Mouse (Mus musculus): ENCODE results near the gene Prm3. TPM values are rescaled to one million over a fixed set of nuclear protein-coding genes. Genes with fewer than 3 reads are reported as not detected.

Prm3 gene
- polyA plus RNA-seq, 1 experiment, result not detected

- no peak for TF ChIP-seq CTCF (IDR thresholded peaks at IDR 0.05; ENCODE audit: low read depth, low read length)
- no peak for TF ChIP-seq EP300 (IDR thresholded peaks at IDR 0.05; ENCODE audit: insufficient read depth, low read depth, low read length)
- no peak for TF ChIP-seq POLR2A (IDR thresholded peaks at IDR 0.05; ENCODE audit: insufficient read depth, low read length)
- no peaks in the 10 kb centered on the region for H3K27me3 ChIP-seq (ENCODE audit: control insufficient read depth, insufficient read depth, low read length, poor library complexity, severe bottlenecking)
- no peaks in the 10 kb centered on the region for H3K36me3 ChIP-seq (ENCODE audit: control insufficient read depth, insufficient read depth, low read length, poor library complexity, severe bottlenecking)
- H3K9ac ChIP-seq (ENCODE audit: low read depth, poor library complexity, severe bottlenecking), result no peak overlapping the region
- no peak overlapping the region for H3K27ac ChIP-seq (ENCODE audit: insufficient read depth, low read length)
- no peak overlapping the region for H3K4me3 ChIP-seq (ENCODE audit: low read depth, low read length)
- no peaks in the 10 kb centered on the region for H3K9me3 ChIP-seq (replicated peaks; ENCODE audit: control insufficient read depth, insufficient read depth, low read length, poor library complexity, severe bottlenecking)
- no peaks in the 10 kb centered on the region for H3K4me1 ChIP-seq (ENCODE audit: control insufficient read depth, insufficient read depth, low read length)
Observed at GRCm38 (mm10) chr16:10763540-10764264, 27.0 kb downstream of the Prm3 start.

DNA sequence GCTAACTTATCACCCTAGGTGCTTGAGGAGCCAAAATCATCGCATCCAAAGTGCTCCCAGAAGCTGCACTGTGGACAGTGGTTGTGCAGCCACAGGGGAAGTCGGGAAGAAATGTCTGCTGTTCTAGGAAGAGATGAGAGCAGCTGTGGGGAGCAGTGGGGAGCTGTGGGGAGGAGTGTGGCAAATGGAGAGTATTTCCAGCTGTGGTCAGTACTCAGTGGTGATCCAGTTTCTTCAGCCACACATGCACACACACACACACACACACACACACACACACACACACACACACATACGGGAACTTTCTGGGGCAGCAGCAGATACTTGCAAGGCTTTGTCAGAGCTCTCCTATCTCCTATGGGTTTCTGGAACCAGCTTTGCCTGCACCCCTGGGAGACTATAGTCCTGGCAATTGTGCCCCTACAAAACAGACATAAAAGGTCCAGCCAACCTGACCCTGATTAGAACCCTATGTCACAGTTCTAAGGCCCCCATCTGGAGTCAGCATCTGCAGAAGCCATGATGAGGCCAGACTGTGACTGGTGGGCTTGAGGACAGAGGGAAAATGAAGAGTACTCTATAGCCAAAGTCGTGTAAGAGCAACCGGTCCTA is 28.0 kb downstream of the Prm3 start:
- no peak overlapping the region for H3K27ac ChIP-seq (ENCODE audit: insufficient read depth, low read length)
- no peaks in the 10 kb centered on the region for H3K4me1 ChIP-seq (ENCODE audit: control insufficient read depth, insufficient read depth, low read length)
- no peak overlapping the region for H3K4me3 ChIP-seq (ENCODE audit: low read depth, low read length)
- no peak for TF ChIP-seq CTCF (IDR thresholded peaks at IDR 0.05; ENCODE audit: low read depth, low read length)
- TF ChIP-seq POLR2A (IDR thresholded peaks at IDR 0.05; ENCODE audit: insufficient read depth, low read length), result no peak
- TF ChIP-seq EP300 (IDR thresholded peaks at IDR 0.05; ENCODE audit: insufficient read depth, low read depth, low read length), result no peak
- H3K9ac ChIP-seq (ENCODE audit: low read depth, poor library complexity, severe bottlenecking), result no peak overlapping the region
- no peaks in the 10 kb centered on the region for H3K9me3 ChIP-seq (replicated peaks; ENCODE audit: control insufficient read depth, insufficient read depth, low read length, poor library complexity, severe bottlenecking)
- H3K36me3 ChIP-seq (ENCODE audit: control insufficient read depth, insufficient read depth, low read length, poor library complexity, severe bottlenecking), result no peaks in the 10 kb centered on the region
- no peaks in the 10 kb centered on the region for H3K27me3 ChIP-seq (ENCODE audit: control insufficient read depth, insufficient read depth, low read length, poor library complexity, severe bottlenecking)

GRCm38 (mm10) chr16:10761182-10761581 is 29.5 kb downstream of the Prm3 start:
- no peak overlapping the region for H3K4me3 ChIP-seq (ENCODE audit: low read depth, low read length)
- TF ChIP-seq EP300 (IDR thresholded peaks at IDR 0.05; ENCODE audit: insufficient read depth, low read depth, low read length) (no peak), POLR2A (IDR thresholded peaks at IDR 0.05; ENCODE audit: insufficient read depth, low read length) (no peak), CTCF (IDR thresholded peaks at IDR 0.05; ENCODE audit: low read depth, low read length) (no peak)
- H3K4me1 ChIP-seq (ENCODE audit: control insufficient read depth, insufficient read depth, low read length), result no peaks in the 10 kb centered on the region
- no peaks in the 10 kb centered on the region for H3K27me3 ChIP-seq (ENCODE audit: control insufficient read depth, insufficient read depth, low read length, poor library complexity, severe bottlenecking)
- no peak overlapping the region for H3K9ac ChIP-seq (ENCODE audit: low read depth, poor library complexity, severe bottlenecking)
- H3K9me3 ChIP-seq (replicated peaks; ENCODE audit: control insufficient read depth, insufficient read depth, low read length, poor library complexity, severe bottlenecking), result no peaks in the 10 kb centered on the region
- no peaks in the 10 kb centered on the region for H3K36me3 ChIP-seq (ENCODE audit: control insufficient read depth, insufficient read depth, low read length, poor library complexity, severe bottlenecking)
- H3K27ac ChIP-seq (ENCODE audit: insufficient read depth, low read length), result no peak overlapping the region

DNA sequence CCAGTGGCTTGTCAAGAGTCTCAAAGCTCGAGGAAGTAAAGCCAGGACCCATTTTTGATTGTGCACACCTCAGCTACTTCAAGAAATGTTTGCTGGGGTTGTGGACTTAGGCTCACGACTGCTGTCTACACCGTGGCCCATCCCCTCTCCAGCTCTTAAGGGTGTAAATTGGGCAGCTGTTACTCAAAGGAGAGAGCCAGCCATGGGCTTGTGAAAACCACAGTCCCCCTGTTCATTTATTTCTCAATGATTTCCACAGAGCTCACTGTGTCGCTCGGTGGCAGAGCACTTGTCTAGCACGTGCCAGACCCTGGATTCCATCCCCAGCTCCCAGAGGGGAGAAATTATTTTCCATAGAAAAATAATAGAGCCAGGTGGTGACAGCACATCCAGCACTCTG is 34.5 kb downstream of the Prm3 start:
- H3K27ac ChIP-seq (ENCODE audit: insufficient read depth, low read length), result no peak overlapping the region
- H3K4me3 ChIP-seq (ENCODE audit: low read depth, low read length), result no peak overlapping the region
- no peaks in the 10 kb centered on the region for H3K27me3 ChIP-seq (ENCODE audit: control insufficient read depth, insufficient read depth, low read length, poor library complexity, severe bottlenecking)
- no peak overlapping the region for H3K9ac ChIP-seq (ENCODE audit: low read depth, poor library complexity, severe bottlenecking)
- no peaks in the 10 kb centered on the region for H3K36me3 ChIP-seq (ENCODE audit: control insufficient read depth, insufficient read depth, low read length, poor library complexity, severe bottlenecking)
- no peaks in the 10 kb centered on the region for H3K9me3 ChIP-seq (replicated peaks; ENCODE audit: control insufficient read depth, insufficient read depth, low read length, poor library complexity, severe bottlenecking)
- TF ChIP-seq POLR2A (IDR thresholded peaks at IDR 0.05; ENCODE audit: insufficient read depth, low read length) (no peak), CTCF (IDR thresholded peaks at IDR 0.05; ENCODE audit: low read depth, low read length) (no peak), EP300 (IDR thresholded peaks at IDR 0.05; ENCODE audit: insufficient read depth, low read depth, low read length) (no peak)
- no peaks in the 10 kb centered on the region for H3K4me1 ChIP-seq (ENCODE audit: control insufficient read depth, insufficient read depth, low read length)

- no peaks in the 10 kb centered on the region for H3K36me3 ChIP-seq (ENCODE audit: control insufficient read depth, insufficient read depth, low read length, poor library complexity, severe bottlenecking)
- no peaks in the 10 kb centered on the region for H3K27me3 ChIP-seq (ENCODE audit: control insufficient read depth, insufficient read depth, low read length, poor library complexity, severe bottlenecking)
- H3K4me1 ChIP-seq (ENCODE audit: control insufficient read depth, insufficient read depth, low read length), result no peaks in the 10 kb centered on the region
- H3K9me3 ChIP-seq (replicated peaks; ENCODE audit: control insufficient read depth, insufficient read depth, low read length, poor library complexity, severe bottlenecking), result no peaks in the 10 kb centered on the region
- H3K4me3 ChIP-seq (ENCODE audit: low read depth, low read length), result no peak overlapping the region
- H3K27ac ChIP-seq (ENCODE audit: insufficient read depth, low read length), result no peak overlapping the region
- TF ChIP-seq EP300 (IDR thresholded peaks at IDR 0.05; ENCODE audit: insufficient read depth, low read depth, low read length) (no peak), POLR2A (IDR thresholded peaks at IDR 0.05; ENCODE audit: insufficient read depth, low read length) (no peak), CTCF (IDR thresholded peaks at IDR 0.05; ENCODE audit: low read depth, low read length) (no peak)
- H3K9ac ChIP-seq (ENCODE audit: low read depth, poor library complexity, severe bottlenecking), result no peak overlapping the region
Observed at GRCm38 (mm10) chr16:10754521-10755296, 36.0 kb downstream of the Prm3 start.
